11 mouse cellular contexts compared by ENCODE assay signal in the genomic region with DNA sequence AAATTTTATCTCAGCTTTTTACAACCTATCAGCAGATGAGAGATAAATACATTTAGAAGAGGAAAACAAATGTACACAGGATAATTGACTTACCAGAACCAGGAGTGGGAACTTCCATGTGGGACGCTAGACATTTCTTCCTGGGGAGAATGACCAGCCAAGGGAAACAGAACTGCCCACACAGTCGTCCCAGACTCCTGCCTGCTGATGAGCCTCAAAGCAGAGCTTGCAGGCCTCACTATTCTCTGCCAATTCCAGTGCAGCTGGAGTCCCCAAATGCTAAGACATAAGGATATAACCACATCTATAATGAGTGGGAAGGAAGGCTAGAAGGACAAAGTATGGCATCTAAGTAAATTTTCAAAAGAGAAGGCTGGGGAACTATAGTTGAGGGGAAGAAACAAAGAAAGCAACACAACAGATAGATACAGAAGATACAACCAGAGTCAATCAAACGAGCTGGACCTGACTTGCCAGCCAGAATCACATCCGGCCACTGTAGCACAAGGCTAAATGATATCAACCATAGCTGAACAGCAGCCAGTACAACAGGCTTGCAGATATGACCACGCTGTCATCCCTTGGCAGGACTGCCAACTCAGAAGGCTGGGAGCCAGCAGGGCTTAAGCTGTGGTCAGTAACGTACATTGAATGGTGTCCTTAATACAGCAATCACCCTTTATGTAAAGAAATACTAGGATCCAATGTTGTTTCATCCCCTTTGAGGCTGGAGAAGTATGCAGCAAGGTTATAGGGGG. TPM values are rescaled to one million over a fixed set of nuclear protein-coding genes. Genes with fewer than 3 reads are reported as not detected.
DNase-seq lines count a peak whose midpoint lies in the region; ATAC-seq and TF ChIP-seq lines count a peak whose summit lies in the region.
"Had no signal": no experiment of that assay in that cellular context is flagged by ENCODE, and none has a peak within 500 bp of the region (broad histone marks: within the 10 kb centered on the region; RNA-seq: fewer than 3 reads in every experiment).

No protein-coding gene starts in this region.

- no peak for TF ChIP-seq POLR2A in brain, embryonic 14.5 days (IDR thresholded peaks at IDR 0.05; ENCODE audit: borderline replicate concordance, extremely low read depth, insufficient read depth, insufficient read length, poor library complexity, severe bottlenecking)

- H3K27me3 ChIP-seq in lung, embryonic 16.5 days (ENCODE audit: control insufficient read depth, insufficient read depth, low read depth, low read length), result no peaks in the 10 kb centered on the region
- H3K27me3 ChIP-seq in forebrain, embryonic 15.5 days, result no peaks in the 10 kb centered on the region
- H3K27me3 ChIP-seq in embryonic facial prominence, embryonic 10.5 days (replicated peaks; ENCODE audit: low read depth, poor library complexity, severe bottlenecking), result no peaks in the 10 kb centered on the region
- H3K27me3 ChIP-seq: embryonic facial prominence, embryonic 12.5 days had no signal

- intact Hi-C loops in heart, postnatal 10 days (cut with DNase I), result no loop called here

- H3K36me3 ChIP-seq in lung, embryonic 16.5 days (ENCODE audit: control insufficient read depth, insufficient read depth, low read length), result no peaks in the 10 kb centered on the region
- no peaks in the 10 kb centered on the region for H3K36me3 ChIP-seq in forebrain, embryonic 15.5 days
- H3K36me3 ChIP-seq in embryonic facial prominence, embryonic 10.5 days (replicated peaks), result no peaks in the 10 kb centered on the region
- H3K36me3 ChIP-seq: embryonic facial prominence, embryonic 12.5 days had no signal

- DNase-seq in cerebellum, adult 11 months, result peak; percentile 17
- DNase-seq in lung, postnatal 36 days, result no peak
- peak; percentile 27 for DNase-seq in brain, embryonic 14.5 days (ENCODE audit: low read depth)
- peak; percentile 83 to 87 for DNase-seq in heart, postnatal 10 days
- no peak for DNase-seq in embryonic facial prominence, embryonic 10.5 days (ENCODE audit: low spot score)
- DNase-seq: layer of hippocampus, postnatal 36 days had no signal

- no peaks in the 10 kb centered on the region for H3K9me3 ChIP-seq in lung, embryonic 16.5 days (ENCODE audit: control insufficient read depth, low read length)
- no peaks in the 10 kb centered on the region for H3K9me3 ChIP-seq in forebrain, embryonic 15.5 days
- H3K9me3 ChIP-seq in embryonic facial prominence, embryonic 10.5 days, result no peaks in the 10 kb centered on the region
- H3K9me3 ChIP-seq: embryonic facial prominence, embryonic 12.5 days had no signal

- no peak for TF ChIP-seq CTCF in brain, embryonic 14.5 days (IDR thresholded peaks at IDR 0.05; ENCODE audit: borderline replicate concordance, extremely low read depth, insufficient read depth, insufficient read length)

- WGBS in lung, embryonic 16.5 days, result 38% methylated on average over 6 of the region's 6 CpGs
- WGBS in forebrain, embryonic 15.5 days, result 66% methylated on average over 6 of the region's 6 CpGs
- WGBS in embryonic facial prominence, embryonic 10.5 days, result 82% methylated on average over 6 of the region's 6 CpGs

- H3K4me2 ChIP-seq in lung, embryonic 16.5 days (ENCODE audit: low read depth, low read length), result no peak overlapping the region
- no peak overlapping the region for H3K4me2 ChIP-seq in forebrain, embryonic 15.5 days (replicated peaks)
- H3K4me2 ChIP-seq: embryonic facial prominence, embryonic 12.5 days had no signal

- H3K4me3 ChIP-seq in lung, embryonic 16.5 days (ENCODE audit: low read length), result no peak overlapping the region
- H3K4me3 ChIP-seq in forebrain, embryonic 15.5 days, result no peak overlapping the region
- H3K4me3 ChIP-seq in embryonic facial prominence, embryonic 10.5 days, result no peak overlapping the region
- H3K4me3 ChIP-seq: embryonic facial prominence, embryonic 12.5 days had no signal

- peak overlapping the region; percentile 6; the same call in 1 of the 2 replicates for H3K27ac ChIP-seq in lung, embryonic 16.5 days (ENCODE audit: low read length)
- no peak overlapping the region for H3K27ac ChIP-seq in forebrain, embryonic 15.5 days (replicated peaks)
- H3K27ac ChIP-seq in embryonic facial prominence, embryonic 10.5 days (replicated peaks), result no peak overlapping the region
- H3K27ac ChIP-seq: embryonic facial prominence, embryonic 12.5 days had no signal

- no peak overlapping the region for H3K9ac ChIP-seq in lung, embryonic 16.5 days (ENCODE audit: low read length)
- H3K9ac ChIP-seq in forebrain, embryonic 15.5 days (replicated peaks), result no peak overlapping the region
- H3K9ac ChIP-seq: embryonic facial prominence, embryonic 12.5 days had no signal

- no peaks in the 10 kb centered on the region for H3K4me1 ChIP-seq in lung, embryonic 16.5 days (replicated peaks; ENCODE audit: control insufficient read depth, insufficient read depth, low read length)
- H3K4me1 ChIP-seq in forebrain, embryonic 15.5 days, result peaks cover 6% of the 10 kb centered on the region; the same call in 1 of the 2 replicates
- peaks cover 13% of the 10 kb centered on the region for H3K4me1 ChIP-seq in embryonic facial prominence, embryonic 10.5 days

- ATAC-seq in cerebellum, adult (ENCODE audit: insufficient number of reproducible peaks, low FRiP score, low TSS enrichment), result no peak
- ATAC-seq in lung, embryonic 16.5 days (ENCODE audit: low read depth), result peak; percentile 77
- ATAC-seq in forebrain, embryonic 15.5 days (replicated peaks), result no peak

RNA-seq across cellular contexts. Expression of a gene that starts 38.7 kb away (rescaled TPM):
- 31.9 and 33.6 TPM in 2 replicates for polyA plus RNA-seq in lung, embryonic 16.5 days (2015; fragmentation: Nextera tagmentation; extraction: Ambion mirVana)
- polyA plus RNA-seq in brain, embryonic 14.5 days (2012; rRNA removed), result 6.0 and 6.1 TPM in 2 replicates
- total RNA-seq in heart, postnatal 10 days (2021), result 1 to 10 TPM; 2.0 TPM
- 1.7 TPM in 2 replicates for polyA plus RNA-seq in forebrain, embryonic 15.5 days (2015; fragmentation: Nextera tagmentation; extraction: Ambion mirVana)
- polyA plus RNA-seq in embryonic facial prominence, embryonic 10.5 days (2016; fragmentation: Nextera tagmentation; extraction: Ambion mirVana), result 15.0 and 15.5 TPM in 2 replicates
- total RNA-seq: megakaryocyte progenitor cell, adult 5-6 weeks had no signal

Comparison
In these comparisons a context has a peak if more than half of its experiments do, and no peak if none do; other contexts are left out.
1. DNase-seq: peak in cerebellum, adult 11 months (single experiment), brain, embryonic 14.5 days (single experiment) and heart, postnatal 10 days (2 of 2); none in lung, postnatal 36 days (single experiment) and embryonic facial prominence, embryonic 10.5 days (single experiment).